Mouse (Mus musculus) liver, postnatal 0 days (tissue): ENCODE data around the gene Gm49361.

Experiments used
- CTCF ChIP-seq: sonication (generic); IDR thresholded peaks from 2 replicates; pipeline ENCODE4 v1.5.1; 2016; ENCODE audit warnings: antibody characterized with exemption, low read depth
- EP300 ChIP-seq: IDR thresholded peaks from 2 replicates; pipeline ENCODE4 v1.6.1; 2016; ENCODE audit warnings: antibody characterized with exemption, low read depth, mild to moderate bottlenecking

GRCm38 (mm10) chr14:57746001-57746771 is at the start of gene Gm49361:
- TF ChIP-seq EP300 = no peak
- TF ChIP-seq CTCF = no peak
